Mouse (Mus musculus): ENCODE results near the gene Fam8a1. TPM values are rescaled to one million over a fixed set of nuclear protein-coding genes. Genes with fewer than 3 reads are reported as not detected.

Gene Fam8a1
- total and polyA plus RNA-seq, 2 experiments from 2014 or later: 18.8 to 73.8 TPM

GRCm38 (mm10) chr13:46633320-46634132 lies 35.8 kb upstream of the Fam8a1 start:
- 9% methylated on average over 18 of the region's 18 CpGs for WGBS
- peak; percentile 89 for ATAC-seq
- DNase-seq: peak; percentile 78
- Histone ChIP-seq H3K4me2 (ENCODE audit: low read depth) (peak overlapping the region; percentile 42), H3K9ac (peak overlapping the region; percentile 14; the same call in 1 of the 2 replicates), H3K27me3 (ENCODE audit: insufficient read depth, low read length) (no peaks in the 10 kb centered on the region), H3K4me1 (ENCODE audit: insufficient read depth) (peaks cover 14% of the 10 kb centered on the region), H3K27ac (ENCODE audit: low read depth, low read length) (peak overlapping the region; percentile 80), H3K36me3 (ENCODE audit: insufficient read depth) (no peaks in the 10 kb centered on the region), H3K9me3 (ENCODE audit: low read length) (no peaks in the 10 kb centered on the region; the same call in 1 of the 2 replicates), H3K4me3 (ENCODE audit: low read depth, low read length) (peak overlapping the region; percentile 1; the same call in 1 of the 2 replicates)
- TF ChIP-seq CTCF (IDR thresholded peaks at IDR 0.05; ENCODE audit: low read depth): no peak

GRCm38 (mm10) chr13:46634133-46634488 lies 35.2 kb upstream of the Fam8a1 start:
- no peak for TF ChIP-seq CTCF (IDR thresholded peaks at IDR 0.05; ENCODE audit: low read depth)
- 0 out of 2 replicates have a peak overlapping the region, but pooled peaks have one; percentile 14 for H3K9ac ChIP-seq

GRCm38 (mm10) chr13:46640608-46641468 lies 28.5 kb upstream of the Fam8a1 start:
- H3K9ac ChIP-seq: no peak overlapping the region
- TF ChIP-seq CTCF (IDR thresholded peaks at IDR 0.05; ENCODE audit: low read depth): no peak
- no peaks in the 10 kb centered on the region for H3K36me3 ChIP-seq (ENCODE audit: insufficient read depth)
- no peak overlapping the region for H3K4me2 ChIP-seq (ENCODE audit: low read depth)
- peak; percentile 74 for ATAC-seq
- no peaks in the 10 kb centered on the region for H3K27me3 ChIP-seq (ENCODE audit: insufficient read depth, low read length)
- 32% methylated on average over 10 of the region's 10 CpGs for WGBS
- H3K4me3 ChIP-seq (ENCODE audit: low read depth, low read length): no peak overlapping the region
- H3K4me1 ChIP-seq (ENCODE audit: insufficient read depth): no peaks in the 10 kb centered on the region
- DNase-seq: peak; percentile 82
- peak overlapping the region; percentile 67 for H3K27ac ChIP-seq (ENCODE audit: low read depth, low read length)
- H3K9me3 ChIP-seq (ENCODE audit: low read length): peaks cover 6% of the 10 kb centered on the region; the same call in 1 of the 2 replicates

More at GRCm38 (mm10) chr13:46634133-46634488, 35.2 kb upstream of the Fam8a1 start:
- Histone ChIP-seq H3K27ac (ENCODE audit: low read depth, low read length) (peak overlapping the region; percentile 80), H3K27me3 (ENCODE audit: insufficient read depth, low read length) (no peaks in the 10 kb centered on the region), H3K9me3 (ENCODE audit: low read length) (no peaks in the 10 kb centered on the region; the same call in 1 of the 2 replicates), H3K4me2 (ENCODE audit: low read depth) (peak overlapping the region; percentile 42), H3K36me3 (ENCODE audit: insufficient read depth) (no peaks in the 10 kb centered on the region), H3K4me1 (ENCODE audit: insufficient read depth) (peaks cover 14% of the 10 kb centered on the region), H3K4me3 (ENCODE audit: low read depth, low read length) (peak overlapping the region; percentile 1; the same call in 1 of the 2 replicates)
- peak; percentile 84 for ATAC-seq
- DNase-seq: no peak
- WGBS: 16% methylated on average over 6 of the region's 6 CpGs

GRCm38 (mm10) chr13:46642318-46642717 lies 27.0 kb upstream of the Fam8a1 start:
- peak; percentile 47 for TF ChIP-seq CTCF (IDR thresholded peaks at IDR 0.05; ENCODE audit: low read depth)
- H3K27me3 ChIP-seq (ENCODE audit: insufficient read depth, low read length): no peaks in the 10 kb centered on the region

GRCm38 (mm10) chr13:46644175-46644574 lies 25.1 kb upstream of the Fam8a1 start:
- ATAC-seq (no peak), DNase-seq (no peak)
- 0 out of 2 replicates have a peak, but pooled peaks cover 6% of the 10 kb centered on the region for H3K9me3 ChIP-seq (ENCODE audit: low read length)
- WGBS: 93% methylated on average over 6 of the region's 6 CpGs
- no peak overlapping the region for H3K9ac ChIP-seq
- H3K4me1 ChIP-seq (ENCODE audit: insufficient read depth): no peaks in the 10 kb centered on the region
- no peak overlapping the region for H3K27ac ChIP-seq (ENCODE audit: low read depth, low read length)
- no peak overlapping the region for H3K4me3 ChIP-seq (ENCODE audit: low read depth, low read length)
- H3K27me3 ChIP-seq (ENCODE audit: insufficient read depth, low read length): no peaks in the 10 kb centered on the region
- no peak for TF ChIP-seq CTCF (IDR thresholded peaks at IDR 0.05; ENCODE audit: low read depth)
- no peaks in the 10 kb centered on the region for H3K36me3 ChIP-seq (ENCODE audit: insufficient read depth)
- H3K4me2 ChIP-seq (ENCODE audit: low read depth): no peak overlapping the region

More at GRCm38 (mm10) chr13:46642318-46642717, 27.0 kb upstream of the Fam8a1 start:
- Histone ChIP-seq H3K4me1 (ENCODE audit: insufficient read depth) (no peaks in the 10 kb centered on the region), H3K4me3 (ENCODE audit: low read depth, low read length) (no peak overlapping the region), H3K36me3 (ENCODE audit: insufficient read depth) (no peaks in the 10 kb centered on the region), H3K4me2 (ENCODE audit: low read depth) (no peak overlapping the region), H3K9me3 (ENCODE audit: low read length) (peaks cover 6% of the 10 kb centered on the region; the same call in 1 of the 2 replicates), H3K27ac (ENCODE audit: low read depth, low read length) (no peak overlapping the region), H3K9ac (no peak overlapping the region)
- WGBS: 90% methylated on average over 4 of the region's 4 CpGs
- ATAC-seq (no peak), DNase-seq (no peak)

GRCm38 (mm10) chr13:46645476-46645875 lies 23.8 kb upstream of the Fam8a1 start:
- H3K27ac ChIP-seq (ENCODE audit: low read depth, low read length): no peak overlapping the region
- WGBS: 74% methylated on average over 6 of the region's 6 CpGs

More at GRCm38 (mm10) chr13:46645476-46645875, 23.8 kb upstream of the Fam8a1 start:
- Histone ChIP-seq H3K4me2 (ENCODE audit: low read depth) (no peak overlapping the region), H3K4me3 (ENCODE audit: low read depth, low read length) (no peak overlapping the region), H3K4me1 (ENCODE audit: insufficient read depth) (no peaks in the 10 kb centered on the region), H3K36me3 (ENCODE audit: insufficient read depth) (no peaks in the 10 kb centered on the region), H3K9me3 (ENCODE audit: low read length) (0 out of 2 replicates have a peak, but pooled peaks cover 6% of the 10 kb centered on the region), H3K27me3 (ENCODE audit: insufficient read depth, low read length) (no peaks in the 10 kb centered on the region), H3K9ac (no peak overlapping the region)
- ATAC-seq: no peak
- no peak for TF ChIP-seq CTCF (IDR thresholded peaks at IDR 0.05; ENCODE audit: low read depth)
- no peak for DNase-seq

Data from forebrain, postnatal 0 days (tissue).